Mouse (Mus musculus) cerebellum, postnatal 25 days (tissue): ENCODE results near the gene Ctu2.

Source experiments
- DNase-seq, 2 experiments: peaks; one replicate each; pipeline ENCODE4 v3.0.0; 2021; ENCODE audit warnings: mixed read lengths in 2 of 2

The Ctu2 gene

GRCm38 (mm10) chr8:122451161-122451703, 24.7 kb upstream of the Ctu2 start:
- no peak for DNase-seq

GRCm38 (mm10) chr8:122452154-122452553, 23.8 kb upstream of the Ctu2 start:
- DNase-seq = no peak

DNA sequence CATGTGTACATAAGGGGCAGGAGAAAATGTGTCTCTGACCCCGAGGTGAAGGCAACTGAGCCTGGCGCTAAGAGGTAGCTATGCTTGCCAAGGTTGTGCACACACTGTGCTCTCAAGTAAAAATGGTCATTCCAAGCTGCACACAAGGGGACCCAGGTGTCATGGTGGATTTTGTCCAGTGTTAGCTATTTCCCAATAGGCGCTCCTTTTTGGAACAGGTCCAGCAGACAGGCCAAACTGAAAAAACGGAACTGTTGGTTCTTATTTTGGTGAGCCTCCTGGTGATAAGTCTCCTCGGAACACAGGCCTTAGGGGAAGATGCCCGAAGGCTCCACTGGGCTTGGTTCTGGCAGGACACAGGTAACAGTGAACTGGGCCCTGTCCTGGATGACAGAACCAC, 21.5 kb upstream of the Ctu2 start:
- no peak for DNase-seq

DNA sequence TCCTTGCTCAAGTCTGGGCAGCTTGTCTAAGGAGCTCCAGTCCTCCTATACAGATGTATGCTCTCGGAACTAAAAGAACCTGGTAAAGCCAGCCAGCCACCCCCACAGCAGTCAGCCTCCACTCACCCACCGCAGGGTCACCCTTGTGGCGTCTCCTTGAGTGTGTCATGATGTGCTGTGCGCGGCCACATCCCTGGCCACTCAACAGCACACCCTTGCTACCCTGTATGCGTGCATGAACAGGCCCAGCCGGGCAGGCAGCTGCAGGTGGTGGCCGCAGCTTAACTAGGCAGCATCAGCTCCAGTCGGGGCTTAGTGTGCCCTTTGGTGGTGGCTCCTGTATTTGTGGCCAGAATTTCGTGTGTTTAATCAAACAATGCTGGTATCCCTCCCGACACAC, 18.8 kb upstream of the Ctu2 start:
- no peak for DNase-seq

GRCm38 (mm10) chr8:122459218-122459900, 16.6 kb upstream of the Ctu2 start:
- DNase-seq = no peak

GRCm38 (mm10) chr8:122459990-122460389, 16.0 kb upstream of the Ctu2 start:
- no peak for DNase-seq

GRCm38 (mm10) chr8:122460524-122461472, 15.1 kb upstream of the Ctu2 start, which contains the start of gene Snai3:
Snai3 (minus strand) TSS chr8:122460733.
- peak; percentile 79 to 84 for DNase-seq

GRCm38 (mm10) chr8:122461473-122462148, 14.3 kb upstream of the Ctu2 start:
- DNase-seq = no peak

DNA sequence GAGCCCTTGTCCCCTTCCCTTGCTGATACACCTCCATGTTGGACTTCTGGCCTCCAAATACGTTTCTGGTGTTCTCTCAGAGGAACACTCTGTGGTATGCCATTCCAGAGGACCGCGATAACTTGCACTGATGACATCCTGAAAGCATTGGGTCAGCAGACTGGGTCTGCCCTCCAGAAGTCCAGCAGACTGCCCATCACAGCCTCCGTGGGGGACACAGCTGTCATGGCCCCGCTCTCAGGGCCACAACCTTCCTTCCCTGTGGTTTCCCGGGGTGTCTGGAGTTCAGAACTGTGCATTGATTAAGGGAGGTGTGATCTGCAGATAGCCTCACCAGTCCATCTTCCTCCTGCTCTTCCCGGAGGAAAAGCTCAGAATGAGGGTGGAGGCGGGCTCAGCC, 13.4 kb upstream of the Ctu2 start:
- no peak for DNase-seq

DNA sequence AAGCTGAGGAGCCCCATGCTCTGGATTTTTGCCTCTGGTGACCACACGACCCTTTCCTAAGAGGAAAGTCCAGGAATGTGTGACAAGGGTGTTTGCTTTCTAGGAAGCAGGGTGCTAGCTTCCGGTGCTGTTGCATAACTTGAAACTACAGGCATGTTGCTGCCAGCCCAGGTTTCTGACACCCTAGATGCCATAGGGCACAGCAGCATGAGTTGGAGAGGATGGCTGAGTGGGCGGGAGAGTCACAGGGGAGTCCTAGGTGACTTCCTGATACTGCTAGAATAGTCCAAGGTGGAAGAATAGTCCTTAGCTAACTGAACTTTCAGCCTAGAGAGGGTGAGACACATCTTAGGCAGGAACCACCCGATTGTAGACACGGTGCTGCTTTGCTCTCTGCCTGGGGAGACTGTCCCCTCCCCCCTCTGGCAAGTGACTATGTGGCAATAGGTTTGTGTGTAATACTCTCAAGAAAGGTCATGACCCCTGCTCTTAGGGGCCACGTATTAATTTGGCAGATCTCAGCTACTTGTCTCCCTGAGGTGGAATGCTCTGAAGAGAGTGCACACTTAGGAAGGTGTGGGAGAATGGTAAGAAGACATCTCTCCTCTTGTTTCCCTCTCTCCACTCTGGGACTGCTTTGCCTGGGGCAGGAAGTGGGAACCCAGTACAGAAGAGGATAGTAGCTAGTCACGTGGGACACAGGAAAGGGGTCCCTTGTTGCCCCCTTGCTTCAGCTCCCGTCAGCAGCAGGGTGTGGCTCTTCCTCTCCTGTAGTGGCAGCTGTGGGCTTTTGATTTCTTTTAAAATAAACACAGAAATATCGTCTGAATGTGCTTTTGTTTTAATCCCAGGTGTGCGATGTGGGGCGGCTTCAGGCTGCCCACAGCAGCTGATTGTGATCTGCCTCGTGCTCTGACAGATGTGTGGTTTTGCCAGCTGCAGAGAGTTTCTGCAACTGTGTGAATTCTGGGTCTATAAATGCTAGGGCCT, 12.0 kb upstream of the Ctu2 start:
- no peak for DNase-seq

GRCm38 (mm10) chr8:122464985-122465384, 11.0 kb upstream of the Ctu2 start:
- no peak for DNase-seq

DNA sequence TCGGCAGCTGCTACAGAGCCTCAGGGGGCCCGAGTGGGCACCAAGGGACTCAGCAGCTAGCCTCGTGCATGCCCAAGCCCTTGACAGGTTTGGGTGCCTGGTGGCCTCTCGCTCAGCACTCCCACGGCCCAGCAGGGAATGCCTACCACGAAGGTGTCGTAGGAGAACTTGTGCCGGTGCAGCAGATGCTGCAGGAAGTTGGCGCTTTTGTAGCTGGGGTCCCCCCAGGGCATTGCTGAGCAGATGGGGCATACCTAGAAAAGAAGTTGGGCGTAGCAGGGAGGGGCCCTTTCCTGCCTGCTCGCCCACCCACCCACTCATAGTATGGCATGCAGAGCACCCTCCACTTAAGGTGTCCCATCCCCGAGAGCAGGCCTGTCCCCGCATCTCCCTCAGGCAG, 8.1 kb upstream of the Ctu2 start:
- DNase-seq = no peak

- DNase-seq = no peak
Measured at GRCm38 (mm10) chr8:122469407-122469806, 6.5 kb upstream of the Ctu2 start.

GRCm38 (mm10) chr8:122469965-122470364, 6.0 kb upstream of the Ctu2 start:
- no peak for DNase-seq

GRCm38 (mm10) chr8:122470691-122471090, 5.3 kb upstream of the Ctu2 start:
- no peak for DNase-seq

GRCm38 (mm10) chr8:122473911-122474421, 2.0 kb upstream of the Ctu2 start:
- DNase-seq = no peak

DNA sequence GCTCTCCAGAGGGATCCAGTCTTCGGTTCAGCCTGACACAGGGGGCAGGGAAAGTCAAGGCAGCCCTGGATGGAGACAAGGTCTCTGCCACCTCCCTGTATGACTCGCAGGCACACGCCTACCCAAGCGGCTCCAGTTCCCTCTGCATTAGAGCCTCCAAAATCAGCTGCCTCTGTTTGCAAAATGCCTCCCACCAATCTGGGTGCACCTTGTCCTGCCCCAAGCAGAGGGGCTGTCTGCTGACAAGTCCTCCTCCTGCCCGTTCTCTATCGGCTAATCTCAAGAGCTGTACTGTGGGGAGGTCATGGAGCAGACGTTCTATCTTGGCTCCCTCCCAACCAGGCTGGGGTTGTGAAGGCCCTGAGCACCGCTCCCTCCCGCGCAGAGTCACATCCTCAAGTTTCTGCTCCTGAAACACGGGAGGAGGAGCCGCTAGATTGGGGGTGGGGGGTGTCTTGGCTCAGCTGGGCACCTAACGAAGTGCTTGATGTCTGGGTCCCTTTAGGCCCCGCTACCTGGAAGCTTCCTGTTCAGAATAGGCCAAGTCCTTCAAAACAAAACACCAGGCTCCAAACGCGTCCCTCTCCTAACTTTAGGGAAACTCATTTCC, 887 bp upstream of the Ctu2 start:
- peak; percentile 42 to 62 for DNase-seq

- DNase-seq = no peak
Measured at GRCm38 (mm10) chr8:122482448-122482847, 6.5 kb downstream of the Ctu2 start.

GRCm38 (mm10) chr8:122483877-122484276, 7.9 kb downstream of the Ctu2 start:
- no peak for DNase-seq

DNA sequence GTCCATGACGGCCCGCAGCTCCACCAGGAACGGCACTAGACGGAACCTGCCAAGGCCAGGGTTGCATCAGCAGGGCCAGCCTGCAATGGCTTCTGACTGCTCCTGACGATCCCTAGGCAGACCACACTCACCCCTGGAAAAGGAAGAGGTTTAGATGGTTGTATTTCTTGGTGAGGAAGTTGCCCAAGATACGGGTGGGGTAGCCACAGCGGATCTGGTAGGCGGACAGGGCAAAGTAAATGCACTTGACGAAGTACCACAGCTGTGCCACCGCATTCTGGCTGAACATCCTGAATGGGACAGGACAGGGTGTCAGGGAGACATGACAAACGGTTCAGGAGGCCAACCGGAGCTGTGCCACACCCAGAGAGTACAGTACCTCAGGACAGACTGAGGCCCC, 8.9 kb downstream of the Ctu2 start:
- no peak for DNase-seq

GRCm38 (mm10) chr8:122488387-122488786, 12.4 kb downstream of the Ctu2 start:
- DNase-seq = peak in 1 of 2 experiments; percentile 31
